In genomic region chr10:67025573-67026236, GRCm38 (mm10) we compare ENCODE assay signal across 8 mouse cellular contexts.
A peak's percentile ranks its signal among the peaks of the same experiment; 100 is the strongest.
DNase-seq lines count a peak whose midpoint lies in the region; ATAC-seq lines count a peak whose summit lies in the region.

No protein-coding gene starts in this region.

- H3K27me3 ChIP-seq in hindbrain, embryonic 14.5 days (ENCODE audit: control insufficient read depth, insufficient read depth, low read length), result no peaks in the 10 kb centered on the region

- peaks cover 10% of the 10 kb centered on the region for H3K36me3 ChIP-seq in hindbrain, embryonic 14.5 days (replicated peaks; ENCODE audit: control insufficient read depth, insufficient read depth)

- ATAC-seq in cerebellum, adult (ENCODE audit: insufficient number of reproducible peaks, low FRiP score, low TSS enrichment), result peak; percentile 76
- peak; percentile 72 for ATAC-seq in hindbrain, embryonic 14.5 days (ENCODE audit: low FRiP score)
- ATAC-seq in erythroid progenitor cell, adult 5-6 weeks (replicated peaks; ENCODE audit: low FRiP score, poor library complexity, severe bottlenecking), result no peak

- H3K4me2 ChIP-seq in hindbrain, embryonic 14.5 days (replicated peaks), result no peak overlapping the region

- peak overlapping the region; percentile 44 for H3K27ac ChIP-seq in hindbrain, embryonic 14.5 days

- no peak overlapping the region for H3K9ac ChIP-seq in hindbrain, embryonic 14.5 days

- peaks cover 12% of the 10 kb centered on the region for H3K4me1 ChIP-seq in hindbrain, embryonic 14.5 days (replicated peaks; ENCODE audit: control insufficient read depth, insufficient read depth, low read length)

- H3K9me3 ChIP-seq in hindbrain, embryonic 14.5 days (ENCODE audit: control insufficient read depth, low read length), result no peaks in the 10 kb centered on the region

- peak; percentile 25 for DNase-seq in MEL-GATA-1-ER (ENCODE audit: extremely low read depth, low read depth)
- DNase-seq in frontal cortex, postnatal 36 days (ENCODE audit: low spot score in 2 of 2), result peak; percentile 35 to 67
- peak; percentile 74 for DNase-seq in hindbrain, embryonic 14.5 days (ENCODE audit: low spot score)
- peak; percentile 32 for DNase-seq in left cerebral cortex, adult 11 months (ENCODE audit: low spot score)
- DNase-seq in lung, postnatal 36 days, result peak; percentile 89
- peak; percentile 71 for DNase-seq in skeletal muscle tissue, adult 2 months (ENCODE audit: low read depth, low spot score)

- WGBS in hindbrain, embryonic 14.5 days, result 43% methylated on average over 10 of the region's 10 CpGs

- H3K4me3 ChIP-seq in hindbrain, embryonic 14.5 days (replicated peaks; ENCODE audit: low read length), result no peak overlapping the region

Comparison
In these comparisons a context has a peak if more than half of its experiments do, and no peak if none do; other contexts are left out.
1. DNase-seq: peak in every context shown above with its lines; median percentile 89 in lung, postnatal 36 days; 74 in hindbrain, embryonic 14.5 days; 71 in skeletal muscle tissue, adult 2 months; 51 in frontal cortex, postnatal 36 days; 32 in left cerebral cortex, adult 11 months; 25 in MEL-GATA-1-ER.